Mouse (Mus musculus) testis, adult 2 months (tissue): ENCODE data around the gene Tnfsfm13.

Experiments
- CTCF ChIP-seq: fragments of 200-500 bp; IDR thresholded peaks from 2 replicates; pipeline ENCODE4 v1.5.1; 2012; ENCODE audit warnings: low read depth, mild to moderate bottlenecking, inconsistent platforms, low read length, moderate library complexity; ENCODE audit not compliant: control insufficient read depth, insufficient read depth, insufficient replicate concordance
- POLR2A ChIP-seq: fragments of 200-500 bp; IDR thresholded peaks from 2 replicates; pipeline ENCODE4 v1.6.1; 2012; ENCODE audit warnings: low read depth, mild to moderate bottlenecking, inconsistent platforms, low read length, moderate library complexity; ENCODE audit not compliant: control insufficient read depth

- TF ChIP-seq POLR2A (no peak), CTCF (no peak)
Observed at GRCm38 (mm10) chr11:69712954-69713672, 17.2 kb upstream of the Tnfsfm13 start.
